Mouse (Mus musculus) G1E-ER4 (cell line): ENCODE data around the gene Pnpo. TPM values are rescaled to one million over a fixed set of nuclear protein-coding genes. Genes with fewer than 3 reads are reported as not detected.
A peak's percentile ranks its signal among the peaks of the same experiment; 100 is the strongest.

ENCODE experiments used
- GATA1 ChIP-seq: IDR thresholded peaks from one replicate; pipeline ENCODE4 v1.8.0; 2012; ENCODE audit warnings: low read length, inconsistent platforms
- polyA plus RNA-seq: library from polyadenylated mRNA; stranded (reverse); fragments of >175 nt; gene quantifications from 2 replicates; pipeline ENCODE4 v1.2.3, GENCODE M21; 2012

The Pnpo gene
- polyA plus RNA-seq, 1 experiment, result 42.4 TPM

DNA sequence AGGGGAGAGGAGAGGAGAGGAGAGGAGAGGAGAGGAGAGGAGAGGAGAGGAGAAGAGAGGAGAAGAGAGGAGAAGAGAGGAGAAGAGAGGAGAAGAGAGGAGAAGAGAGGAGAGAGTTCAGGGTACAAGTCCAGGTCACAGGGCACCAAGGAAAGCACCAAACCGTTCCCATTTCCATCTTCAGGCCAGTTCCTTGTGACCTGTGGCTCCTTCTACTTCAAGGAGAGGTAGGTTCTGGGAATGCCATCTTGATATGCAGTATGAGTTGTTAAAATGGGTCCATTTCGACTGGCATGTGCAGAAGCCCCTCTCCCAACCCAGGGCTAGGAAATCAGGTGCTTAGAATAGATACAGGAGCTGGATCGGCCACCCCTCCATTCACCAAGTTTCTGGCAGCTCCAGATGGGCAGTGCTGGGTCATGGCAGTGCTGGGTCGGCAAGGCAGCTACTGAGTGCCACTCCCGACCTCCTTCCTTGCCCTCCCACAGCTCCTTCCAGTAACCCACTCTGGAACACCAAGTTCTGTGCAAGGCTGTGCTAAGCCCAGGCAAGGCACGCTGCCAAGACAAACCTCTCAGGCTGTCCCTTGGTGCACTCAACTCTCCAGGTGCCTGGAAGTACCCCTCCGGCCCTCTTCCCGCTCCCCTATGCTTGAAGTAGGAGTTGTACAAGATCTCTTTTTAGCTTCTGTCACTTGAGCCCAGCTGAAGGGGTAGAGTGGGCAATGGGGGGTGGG lies 12.3 kb downstream of the Pnpo start:
- no peak for TF ChIP-seq GATA1

DNA sequence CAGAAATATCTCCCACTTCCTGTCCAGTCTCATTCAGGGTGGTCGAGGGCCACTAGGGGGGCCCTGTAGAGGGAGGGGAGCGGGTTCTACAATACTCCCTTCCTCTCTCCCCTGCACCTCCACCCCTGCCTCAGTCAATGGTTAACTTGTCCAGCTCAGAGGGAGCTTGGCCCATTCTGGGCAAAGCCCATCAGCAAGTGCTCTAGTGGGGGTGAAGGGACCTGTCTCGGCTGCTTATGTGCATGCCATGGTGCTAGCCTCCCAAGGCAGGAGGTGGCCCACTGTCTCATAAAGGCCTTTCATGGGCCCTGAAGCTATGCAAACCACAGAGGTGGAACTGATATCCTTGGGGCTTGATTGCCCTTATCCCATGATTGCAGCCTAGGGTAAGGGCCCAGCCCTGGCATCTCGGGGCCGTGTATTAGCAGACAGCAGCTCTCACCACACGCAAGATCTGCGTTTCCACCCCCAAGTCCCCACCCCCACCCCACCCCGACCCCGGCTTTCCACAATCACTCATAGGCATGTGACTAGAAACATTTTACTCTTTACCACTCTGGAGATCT lies 13.9 kb downstream of the Pnpo start:
- TF ChIP-seq GATA1, result no peak

DNA sequence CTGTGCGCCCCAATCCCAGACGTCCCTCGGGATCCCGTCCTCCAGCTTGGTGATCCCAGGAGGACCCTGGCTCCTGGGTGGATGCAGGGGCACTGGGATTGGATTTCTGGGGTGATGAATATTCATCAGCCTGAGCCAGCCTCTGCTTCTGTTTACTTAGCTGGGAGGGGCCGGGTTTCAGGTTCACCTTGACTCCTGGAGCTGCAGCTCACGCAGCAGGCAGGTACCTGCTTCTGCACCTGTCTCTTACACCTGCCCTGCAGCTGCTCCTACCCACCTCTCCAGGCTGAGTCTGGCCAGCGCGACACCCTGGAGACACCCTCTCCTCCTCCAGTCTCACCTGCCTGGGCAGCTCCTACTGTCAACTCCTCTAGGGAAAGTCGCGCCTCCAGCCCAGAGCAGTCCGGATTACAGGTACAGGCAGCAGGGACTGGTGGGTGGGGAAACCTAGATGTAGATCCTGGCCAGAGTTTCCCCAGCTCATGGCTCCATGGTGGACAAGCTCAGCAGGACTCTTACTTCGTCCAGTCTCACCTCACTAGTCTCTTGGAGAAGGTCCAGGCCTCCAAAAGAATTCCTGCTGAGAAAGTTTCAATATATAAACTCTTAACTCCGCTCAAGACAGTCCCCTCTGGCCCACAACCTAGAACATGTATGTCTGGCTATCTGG lies 14.6 kb downstream of the Pnpo start:
- no peak for TF ChIP-seq GATA1

DNA sequence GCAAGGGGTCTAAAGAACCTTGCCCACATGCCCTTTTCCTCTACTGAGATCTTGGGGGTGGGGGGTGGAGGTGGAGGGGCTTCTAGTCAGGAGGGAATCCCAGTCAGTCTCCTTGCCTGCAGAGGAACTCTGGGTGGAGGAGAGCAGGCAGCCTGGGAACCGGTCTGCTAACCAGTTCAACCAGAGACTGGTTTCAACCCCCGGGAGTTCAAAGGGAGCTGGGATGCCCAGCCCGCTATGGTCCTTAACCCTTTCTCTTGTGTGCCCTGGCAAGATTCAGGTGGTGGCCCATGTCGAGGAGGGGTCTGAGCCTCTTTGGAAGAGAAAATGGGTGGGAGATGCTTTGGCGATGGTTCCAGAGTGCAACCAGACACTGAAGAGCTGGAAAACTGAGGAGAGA lies 15.1 kb downstream of the Pnpo start:
- TF ChIP-seq GATA1, result no peak

DNA sequence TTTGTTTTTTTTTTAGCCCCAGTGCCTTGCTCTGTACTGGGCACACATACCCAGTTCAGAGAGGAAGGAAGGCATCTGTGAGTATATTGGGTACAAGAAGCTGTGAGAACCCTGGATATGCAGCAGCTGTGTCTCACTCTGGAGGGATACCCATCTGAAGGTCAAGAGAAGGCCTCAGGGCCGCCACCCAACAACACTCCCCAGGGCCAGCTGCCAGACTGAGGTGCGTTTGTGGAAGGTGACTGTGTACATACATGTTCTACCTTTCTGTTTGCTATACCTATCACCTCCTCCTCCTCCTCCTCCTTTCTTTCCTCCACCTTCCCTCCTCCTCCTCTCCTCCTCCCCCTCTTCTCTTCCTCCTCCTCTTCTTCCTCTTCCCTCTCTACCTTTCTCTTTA lies 15.7 kb downstream of the Pnpo start, which contains the start of gene Prr15l:
Prr15l (plus strand) TSS at position 17 of the 400 bp plus-strand sequence.
- TF ChIP-seq GATA1, result no peak

DNA sequence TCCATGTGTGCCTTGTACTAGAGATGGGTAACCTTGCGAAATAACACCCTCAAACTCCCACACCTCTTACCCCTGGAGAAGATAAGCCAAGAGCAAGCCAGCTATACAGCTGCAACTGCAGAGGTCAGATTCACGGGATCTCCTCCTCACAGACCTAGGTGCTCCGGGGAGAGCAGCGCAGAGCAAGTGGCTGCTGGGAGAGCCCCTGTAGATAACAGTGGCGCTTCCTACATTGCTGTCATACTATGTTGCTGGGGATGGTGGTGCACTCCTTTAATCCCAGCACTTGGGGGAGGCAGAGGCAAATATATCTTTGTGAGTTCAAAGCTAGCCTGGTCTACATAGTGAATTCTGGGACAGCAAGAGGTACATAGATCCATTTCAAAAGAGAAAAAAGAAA lies 17.2 kb downstream of the Pnpo start:
- TF ChIP-seq GATA1, result peak; percentile 18

DNA sequence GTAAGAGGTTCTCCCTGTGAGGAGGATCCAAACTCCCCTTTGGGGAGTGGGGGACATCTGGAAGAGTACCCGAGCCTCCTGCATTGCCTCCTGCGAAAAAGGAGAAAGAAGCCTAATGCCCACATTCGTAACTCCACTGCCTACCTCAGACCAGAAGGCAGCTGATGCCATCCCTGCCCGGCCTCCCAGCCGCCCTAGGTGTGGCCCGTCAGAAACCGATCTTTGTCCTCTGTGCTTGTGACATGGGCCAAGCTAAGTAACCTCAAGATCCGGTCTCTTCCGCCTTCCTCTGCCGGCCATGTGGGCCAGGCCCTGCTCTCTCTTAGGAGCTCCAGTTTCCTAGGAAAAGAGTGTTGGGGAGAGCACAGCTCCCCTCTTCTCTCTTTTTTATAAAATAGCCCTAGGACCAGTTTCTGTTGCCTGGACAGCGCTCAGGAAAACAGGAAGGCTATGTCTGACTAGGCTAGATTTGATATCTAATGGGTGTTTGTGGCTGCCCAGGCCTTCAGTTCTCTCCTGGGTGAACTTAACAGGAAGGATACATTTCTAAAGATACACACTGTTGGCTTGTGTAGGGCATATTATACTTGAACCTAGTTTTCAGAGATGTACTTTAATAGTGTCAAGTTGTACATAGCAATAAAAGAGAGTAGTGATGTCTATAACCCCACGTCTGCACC lies 18.2 kb downstream of the Pnpo start:
- no peak for TF ChIP-seq GATA1

DNA sequence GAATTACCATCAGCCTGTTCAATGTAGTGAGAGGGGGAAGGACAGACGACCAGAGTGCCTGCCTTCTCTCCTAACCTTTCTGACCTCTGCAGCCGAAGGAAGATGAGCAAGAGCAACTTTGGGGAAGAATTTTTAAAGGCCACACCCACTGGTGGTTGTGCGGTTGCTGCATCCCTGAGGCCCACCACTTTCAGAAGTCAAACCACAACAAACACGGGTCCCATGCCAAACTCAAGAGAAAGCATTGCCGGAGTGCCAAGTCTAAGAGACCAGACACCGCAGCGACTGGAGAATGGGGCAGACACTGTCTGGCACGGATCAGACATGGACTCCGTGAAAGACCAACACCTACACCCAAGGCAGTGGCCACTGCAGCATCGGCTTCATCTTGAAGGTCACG lies 18.9 kb downstream of the Pnpo start:
- TF ChIP-seq GATA1, result no peak

DNA sequence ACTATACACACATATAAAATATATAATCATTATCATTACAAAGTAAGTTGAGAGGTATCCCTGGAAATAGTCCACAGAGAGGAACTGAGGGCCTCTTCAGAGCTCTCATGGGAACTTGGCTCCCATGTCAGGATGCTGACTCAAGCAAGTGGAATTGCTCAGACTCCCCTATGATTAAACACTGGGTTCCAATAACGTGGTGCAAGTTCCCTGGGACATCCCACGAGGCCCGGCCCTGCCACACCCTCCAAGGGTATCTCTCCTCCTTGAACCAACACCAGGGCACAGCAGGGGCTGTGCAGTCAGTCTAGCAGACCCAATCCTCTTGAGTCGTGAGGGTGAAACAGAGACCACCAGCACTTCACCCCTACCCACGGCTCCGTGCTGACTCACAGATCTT lies 24.8 kb downstream of the Pnpo start:
- no peak for TF ChIP-seq GATA1

DNA sequence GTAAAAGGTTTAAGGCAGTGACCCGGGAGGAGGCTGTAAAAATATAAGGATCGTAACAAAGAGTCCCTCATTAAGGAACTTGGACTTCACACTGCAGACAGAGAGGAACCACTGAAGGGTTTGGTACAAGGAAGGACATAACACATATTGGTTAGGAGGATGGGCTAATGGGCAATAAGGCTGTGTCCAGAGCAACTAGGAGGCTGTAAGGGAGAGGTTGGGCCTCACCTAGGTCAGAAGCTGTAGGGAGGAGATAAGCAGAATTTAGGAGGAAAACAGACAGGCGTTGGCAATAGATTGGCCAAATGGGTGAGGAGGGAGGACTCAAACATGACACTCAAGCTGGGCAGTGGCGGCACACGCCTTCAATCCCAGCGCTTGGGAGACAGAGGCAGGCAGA lies 26.4 kb downstream of the Pnpo start:
- no peak for TF ChIP-seq GATA1

DNA sequence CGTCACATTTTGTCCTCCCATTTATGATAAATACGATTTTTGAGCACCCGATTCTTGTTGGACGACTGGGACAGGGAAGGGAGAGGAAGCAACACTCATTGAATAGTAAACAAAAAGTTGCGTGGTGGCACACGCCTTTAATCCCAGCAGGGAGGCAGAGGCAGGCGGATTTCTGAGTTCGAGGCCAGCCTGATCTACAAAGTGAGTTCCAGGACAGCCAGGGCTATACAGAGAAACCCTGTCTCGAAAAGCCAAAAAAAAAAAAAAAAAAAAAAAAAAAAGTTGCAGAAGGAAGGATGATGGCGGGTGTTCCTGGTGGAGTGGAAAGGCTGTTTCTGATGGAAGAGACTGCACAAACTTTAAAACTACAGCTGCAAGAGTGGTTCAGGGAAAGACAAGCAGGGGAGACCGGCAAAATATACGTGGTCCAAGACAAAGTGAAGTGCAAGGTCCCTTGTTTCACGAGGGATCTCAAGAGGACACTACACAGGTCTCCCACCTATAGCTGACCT lies 26.8 kb downstream of the Pnpo start:
- TF ChIP-seq GATA1, result no peak

DNA sequence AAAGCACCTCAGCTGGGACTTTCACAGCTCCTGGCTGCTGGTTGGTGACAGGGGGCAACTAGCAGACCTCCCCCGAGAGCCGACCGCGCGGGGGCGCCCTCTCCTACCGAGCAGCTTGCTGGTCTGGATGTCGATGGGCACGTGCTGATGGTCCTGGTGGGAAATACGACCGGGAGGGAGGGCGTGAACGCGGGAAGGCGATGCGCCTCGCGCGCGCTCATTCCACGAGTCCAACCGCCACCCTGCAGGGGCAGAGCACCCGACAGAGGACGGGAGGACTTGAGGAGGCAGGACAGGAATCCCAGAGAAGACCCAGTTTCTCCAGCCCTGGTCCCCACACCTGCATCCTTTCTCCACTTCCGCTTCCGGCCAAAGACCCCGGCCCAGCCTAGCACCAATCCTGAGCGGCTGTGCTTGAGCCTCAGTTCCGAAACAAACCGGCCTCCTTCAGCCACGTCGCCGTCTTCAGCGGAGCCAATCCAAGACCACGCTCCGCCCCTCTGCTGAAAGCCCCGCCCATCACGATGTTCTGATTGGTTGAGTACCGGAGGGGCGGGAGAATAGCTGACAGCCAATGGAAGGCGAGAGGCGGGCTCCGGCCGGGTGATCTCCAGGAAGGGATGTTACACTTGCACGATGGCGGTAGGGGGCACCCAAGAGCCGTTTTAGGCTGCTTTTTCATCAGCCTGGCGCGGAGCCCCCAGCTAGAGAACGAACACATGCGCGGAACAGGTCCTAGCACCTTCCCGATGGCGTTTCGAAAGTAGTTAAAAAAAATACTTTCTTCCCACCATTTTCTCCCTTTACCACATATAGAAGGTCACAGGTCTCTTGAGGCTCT lies 27.5 kb downstream of the Pnpo start, which contains the start of gene Cdk5rap3:
Cdk5rap3 (minus strand) TSS at position 453 of the 841 bp plus-strand sequence.
- TF ChIP-seq GATA1, result no peak

DNA sequence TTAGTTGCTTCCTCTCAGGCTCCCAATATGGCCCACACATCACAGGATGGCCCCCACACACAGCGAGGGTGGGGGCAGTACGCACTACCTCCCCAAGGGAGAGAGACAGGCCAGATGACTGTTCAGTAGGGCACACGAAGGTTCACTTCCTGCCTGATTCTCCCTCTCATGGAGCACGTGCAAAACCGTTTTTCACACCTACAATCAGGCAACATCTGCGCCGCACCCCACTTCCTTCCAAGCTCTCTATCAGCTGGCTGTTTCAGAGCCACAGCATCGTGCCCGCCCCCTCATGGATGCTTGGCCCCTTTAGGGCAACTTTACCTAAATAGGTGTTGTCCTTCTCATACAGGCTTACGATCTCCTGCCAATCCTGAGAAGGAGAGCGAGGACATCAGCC lies 31.1 kb downstream of the Pnpo start:
- no peak for TF ChIP-seq GATA1

DNA sequence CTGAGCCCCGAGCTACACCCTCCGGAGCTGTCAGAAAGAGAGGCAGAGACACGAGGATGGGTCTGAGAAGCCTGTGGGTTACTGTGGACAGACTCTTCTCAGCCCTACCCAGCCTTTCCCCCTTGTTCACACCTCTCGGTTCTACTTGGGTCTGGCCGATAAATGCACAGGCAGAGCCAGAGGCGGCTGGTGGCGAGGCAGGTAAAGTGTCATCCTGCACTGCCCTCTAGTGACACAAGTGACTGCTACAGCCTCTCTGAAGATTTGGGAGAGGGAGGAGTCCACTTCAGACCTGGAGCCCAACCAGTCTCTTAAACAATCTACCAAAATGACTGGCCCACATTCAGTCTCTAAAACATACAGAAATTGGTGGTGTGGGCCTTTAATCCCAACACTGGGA lies 33.8 kb downstream of the Pnpo start:
- TF ChIP-seq GATA1, result no peak

DNA sequence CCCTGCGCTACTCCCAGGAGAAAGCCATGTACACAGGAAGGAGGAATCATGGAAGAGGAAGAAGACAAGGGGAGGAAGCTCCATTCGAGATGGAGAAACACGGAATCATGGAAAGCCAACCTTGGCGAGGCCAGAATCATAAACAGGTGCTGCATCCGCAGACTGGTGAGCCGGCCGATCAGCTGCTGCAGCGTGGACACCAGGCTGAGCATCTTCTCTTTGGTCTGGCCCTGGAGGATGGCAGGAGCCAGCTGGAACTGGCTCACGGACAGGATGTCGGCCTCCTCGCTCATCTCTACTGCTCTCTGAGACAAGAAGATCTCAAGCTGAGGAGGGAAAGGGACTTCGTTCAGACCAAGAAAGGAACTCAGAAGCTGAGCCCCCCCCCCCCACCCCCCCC lies 35.2 kb downstream of the Pnpo start:
- TF ChIP-seq GATA1, result no peak
